Mouse (Mus musculus): ENCODE data around the gene B3gnt9. TPM values are rescaled to one million over a fixed set of nuclear protein-coding genes. Genes with fewer than 3 reads are reported as not detected.

The B3gnt9 gene
- total and polyA plus RNA-seq, 3 experiments, result 3.5 to 7.1 (median 5.2) TPM

DNA sequence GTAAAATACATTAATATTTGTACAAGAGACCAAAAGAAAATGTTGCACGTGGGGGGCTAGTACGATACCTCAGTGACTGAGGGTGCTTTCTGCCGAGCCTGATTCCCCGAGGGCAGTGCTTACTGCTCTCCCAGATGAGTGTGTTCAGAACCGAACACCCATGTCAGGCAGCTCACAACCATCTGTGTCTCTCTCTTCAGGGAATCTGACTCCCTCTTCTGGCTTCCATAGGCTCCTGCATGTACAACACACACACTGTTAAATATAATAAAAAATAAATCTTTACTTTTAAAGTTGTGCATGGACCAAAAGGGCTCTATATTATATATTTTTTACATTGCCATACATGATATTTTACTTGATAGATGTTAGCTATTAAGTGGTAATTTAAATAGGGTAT, 40.8 kb downstream of the B3gnt9 start:
- H3K27ac ChIP-seq, result no peak overlapping the region
- H3K27me3 ChIP-seq (ENCODE audit: control insufficient read depth, insufficient read depth, low read length), result no peaks in the 10 kb centered on the region
- H3K36me3 ChIP-seq (ENCODE audit: control insufficient read depth, insufficient read depth, low read length), result no peaks in the 10 kb centered on the region; the same call in 1 of the 2 replicates
- no peak overlapping the region for H3K4me3 ChIP-seq
- WGBS, result 89% methylated on average over 5 of the region's 5 CpGs
- intact Hi-C loops (cut with DNase I), result no loop called here
- no peak for DNase-seq
- TF ChIP-seq EP300 (IDR thresholded peaks at IDR 0.05; ENCODE audit: insufficient read depth, low read depth, low read length) (no peak), CTCF (IDR thresholded peaks at IDR 0.05) (peak; percentile 36; the same call in 1 of the 2 replicates), POLR2A (IDR thresholded peaks at IDR 0.05; ENCODE audit: insufficient read depth, low read depth, low read length) (no peak)
- H3K4me1 ChIP-seq (ENCODE audit: control insufficient read depth, insufficient read depth, low read length), result no peaks in the 10 kb centered on the region
- H3K79me2 ChIP-seq (replicated peaks; ENCODE audit: control insufficient read depth, insufficient read depth, low read length), result no peaks in the 10 kb centered on the region
- no peak overlapping the region for H3K9ac ChIP-seq (ENCODE audit: low read depth, low read length)

GRCm38 (mm10) chr8:105209153-105210110, 45.5 kb downstream of the B3gnt9 start:
- intact Hi-C loops (cut with DNase I), result no loop called here
- no peaks in the 10 kb centered on the region for H3K79me2 ChIP-seq (replicated peaks; ENCODE audit: control insufficient read depth, insufficient read depth, low read length)

GRCm38 (mm10) chr8:105207675-105208273, 47.2 kb downstream of the B3gnt9 start:
- intact Hi-C loops (cut with DNase I), result no loop called here

More at GRCm38 (mm10) chr8:105209153-105210110, 45.5 kb downstream of the B3gnt9 start:
- TF ChIP-seq EP300 (IDR thresholded peaks at IDR 0.05; ENCODE audit: insufficient read depth, low read depth, low read length) (no peak), CTCF (IDR thresholded peaks at IDR 0.05) (no peak), POLR2A (IDR thresholded peaks at IDR 0.05; ENCODE audit: insufficient read depth, low read depth, low read length) (no peak)
- Histone ChIP-seq H3K27ac (no peak overlapping the region), H3K4me1 (ENCODE audit: control insufficient read depth, insufficient read depth, low read length) (no peaks in the 10 kb centered on the region), H3K27me3 (ENCODE audit: control insufficient read depth, insufficient read depth, low read length) (no peaks in the 10 kb centered on the region), H3K9ac (ENCODE audit: low read depth, low read length) (no peak overlapping the region), H3K4me3 (no peak overlapping the region), H3K36me3 (ENCODE audit: control insufficient read depth, insufficient read depth, low read length) (no peaks in the 10 kb centered on the region; the same call in 1 of the 2 replicates)
- WGBS, result 66% methylated on average over 1 of the region's 1 CpGs
- DNase-seq, result no peak

GRCm38 (mm10) chr8:105206766-105207275, 48.1 kb downstream of the B3gnt9 start:
- 72% methylated on average over 7 of the region's 7 CpGs for WGBS
- TF ChIP-seq CTCF (IDR thresholded peaks at IDR 0.05) (no peak), EP300 (IDR thresholded peaks at IDR 0.05; ENCODE audit: insufficient read depth, low read depth, low read length) (no peak)
- Histone ChIP-seq H3K79me2 (replicated peaks; ENCODE audit: control insufficient read depth, insufficient read depth, low read length) (no peaks in the 10 kb centered on the region), H3K9ac (ENCODE audit: low read depth, low read length) (no peak overlapping the region), H3K4me1 (ENCODE audit: control insufficient read depth, insufficient read depth, low read length) (no peaks in the 10 kb centered on the region), H3K27me3 (ENCODE audit: control insufficient read depth, insufficient read depth, low read length) (no peaks in the 10 kb centered on the region), H3K27ac (no peak overlapping the region), H3K4me3 (no peak overlapping the region), H3K36me3 (ENCODE audit: control insufficient read depth, insufficient read depth, low read length) (no peaks in the 10 kb centered on the region; the same call in 1 of the 2 replicates)
- intact Hi-C loops (cut with DNase I), result no loop called here
- no peak for DNase-seq

More at GRCm38 (mm10) chr8:105207675-105208273, 47.2 kb downstream of the B3gnt9 start:
- Histone ChIP-seq H3K79me2 (replicated peaks; ENCODE audit: control insufficient read depth, insufficient read depth, low read length) (no peaks in the 10 kb centered on the region), H3K27ac (no peak overlapping the region), H3K27me3 (ENCODE audit: control insufficient read depth, insufficient read depth, low read length) (no peaks in the 10 kb centered on the region), H3K36me3 (ENCODE audit: control insufficient read depth, insufficient read depth, low read length) (no peaks in the 10 kb centered on the region; the same call in 1 of the 2 replicates), H3K9ac (ENCODE audit: low read depth, low read length) (no peak overlapping the region), H3K4me3 (no peak overlapping the region), H3K4me1 (ENCODE audit: control insufficient read depth, insufficient read depth, low read length) (no peaks in the 10 kb centered on the region)
- no peak for DNase-seq
- WGBS, result 89% methylated on average over 2 of the region's 2 CpGs
- TF ChIP-seq CTCF (IDR thresholded peaks at IDR 0.05) (no peak), POLR2A (IDR thresholded peaks at IDR 0.05; ENCODE audit: insufficient read depth, low read depth, low read length) (no peak), EP300 (IDR thresholded peaks at IDR 0.05; ENCODE audit: insufficient read depth, low read depth, low read length) (no peak)

DNA sequence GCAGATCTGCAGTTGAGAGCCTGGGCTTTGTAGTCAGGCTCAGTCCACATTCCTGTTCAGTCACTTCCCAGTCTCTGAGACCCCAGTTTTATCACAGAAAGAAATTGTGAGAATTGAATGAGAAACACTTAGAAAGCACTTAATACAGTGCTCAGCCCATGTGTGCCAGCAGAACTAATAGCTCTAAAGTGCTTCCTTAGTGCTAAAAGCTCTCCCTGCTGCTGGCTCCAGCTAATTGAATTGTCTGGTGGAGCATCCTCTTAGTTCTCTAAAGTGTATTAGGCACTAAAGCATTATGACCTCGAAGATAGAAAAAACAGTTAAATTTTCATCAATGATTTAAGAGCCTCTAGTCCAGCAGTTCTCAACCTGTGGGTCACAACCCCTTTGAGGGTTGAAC, 49.2 kb downstream of the B3gnt9 start:
- no peak overlapping the region for H3K27ac ChIP-seq
- no peaks in the 10 kb centered on the region for H3K27me3 ChIP-seq (ENCODE audit: control insufficient read depth, insufficient read depth, low read length)
- H3K4me1 ChIP-seq (ENCODE audit: control insufficient read depth, insufficient read depth, low read length), result no peaks in the 10 kb centered on the region
- 83% methylated on average over 1 of the region's 1 CpGs for WGBS
- no peaks in the 10 kb centered on the region; the same call in 1 of the 2 replicates for H3K36me3 ChIP-seq (ENCODE audit: control insufficient read depth, insufficient read depth, low read length)
- no peaks in the 10 kb centered on the region for H3K79me2 ChIP-seq (replicated peaks; ENCODE audit: control insufficient read depth, insufficient read depth, low read length)
- no peak for TF ChIP-seq EP300 (IDR thresholded peaks at IDR 0.05; ENCODE audit: insufficient read depth, low read depth, low read length)
- TF ChIP-seq POLR2A (IDR thresholded peaks at IDR 0.05; ENCODE audit: insufficient read depth, low read depth, low read length), result no peak
- TF ChIP-seq CTCF (IDR thresholded peaks at IDR 0.05), result no peak
- intact Hi-C loops (cut with DNase I), result no loop called here
- no peak overlapping the region for H3K4me3 ChIP-seq
- H3K9ac ChIP-seq (ENCODE audit: low read depth, low read length), result no peak overlapping the region
- no peak for DNase-seq

Other genes with a start within 250 kb of the B3gnt9 start
- not detected for gene Ces3a, start 206.6 kb downstream of the B3gnt9 start, total RNA-seq (2021)
- gene Ces3a, start 206.6 kb downstream of the B3gnt9 start, polyA plus RNA-seq (2012; rRNA removed), result 0.26 TPM in 1 of 2 replicates, not detected in the other
- gene Ces3b, start 171.4 kb downstream of the B3gnt9 start, total RNA-seq (2021), result not detected
- gene Ces3b, start 171.4 kb downstream of the B3gnt9 start, polyA plus RNA-seq (2012; rRNA removed), result 0.32 TPM in 1 of 2 replicates, not detected in the other
- gene Ces4a, start 123.4 kb downstream of the B3gnt9 start, total RNA-seq (2021), result not detected
- not detected in 2 replicates for gene Ces4a, start 123.4 kb downstream of the B3gnt9 start, polyA plus RNA-seq (2012; rRNA removed)
- gene Cbfb, start 84.5 kb downstream of the B3gnt9 start, total RNA-seq (2021), result 10 to 100 TPM; 23.1 to 23.8 TPM
- gene Cbfb, start 84.5 kb downstream of the B3gnt9 start, polyA plus RNA-seq (2012; rRNA removed), result 6.4 and 11.0 TPM in 2 replicates
- gene D230025D16Rik, start 30.0 kb downstream of the B3gnt9 start, total RNA-seq (2021), result 10 to 100 TPM; 19.2 to 20.3 TPM
- 16.5 and 23.7 TPM in 2 replicates for gene D230025D16Rik, start 30.0 kb downstream of the B3gnt9 start, polyA plus RNA-seq (2012; rRNA removed)
- 1 to 10 TPM; 3.9 to 4.9 TPM for gene Tradd, start 9.5 kb upstream of the B3gnt9 start, total RNA-seq (2021)
- gene Tradd, start 9.5 kb upstream of the B3gnt9 start, polyA plus RNA-seq (2012; rRNA removed), result 4.3 and 4.6 TPM in 2 replicates
- 1 to 10 TPM; 1.8 to 2.5 TPM for gene Fbxl8, start 9.5 kb upstream of the B3gnt9 start, total RNA-seq (2021)
- gene Fbxl8, start 9.5 kb upstream of the B3gnt9 start, polyA plus RNA-seq (2012; rRNA removed), result 3.6 and 4.1 TPM in 2 replicates
- gene Hsf4, start 14.6 kb upstream of the B3gnt9 start, total RNA-seq (2021), result 1 to 10 TPM; 2.7 to 3.9 TPM
- gene Hsf4, start 14.6 kb upstream of the B3gnt9 start, polyA plus RNA-seq (2012; rRNA removed), result 4.3 and 5.4 TPM in 2 replicates
- gene Nol3, start 21.0 kb upstream of the B3gnt9 start, total RNA-seq (2021), result 10 to 100 TPM; 19.7 to 23.0 TPM
- gene Nol3, start 21.0 kb upstream of the B3gnt9 start, polyA plus RNA-seq (2012; rRNA removed), result 17.3 and 19.1 TPM in 2 replicates
- gene 4931428F04Rik, start 34.7 kb upstream of the B3gnt9 start, total RNA-seq (2021), result 1 to 10 TPM; 1.1 to 1.2 TPM
- 2.1 and 3.5 TPM in 2 replicates for gene 4931428F04Rik, start 34.7 kb upstream of the B3gnt9 start, polyA plus RNA-seq (2012; rRNA removed)
- 1 to 10 TPM; 3.9 to 4.7 TPM for gene Exoc3l, start 40.9 kb upstream of the B3gnt9 start, total RNA-seq (2021)
- gene Exoc3l, start 40.9 kb upstream of the B3gnt9 start, polyA plus RNA-seq (2012; rRNA removed), result 10.5 and 11.8 TPM in 2 replicates
- gene E2f4, start 42.5 kb upstream of the B3gnt9 start, total RNA-seq (2021), result 10 to 100 TPM; 21.1 to 21.5 TPM
- 61.8 and 62.8 TPM in 2 replicates for gene E2f4, start 42.5 kb upstream of the B3gnt9 start, polyA plus RNA-seq (2012; rRNA removed)
- under 1 TPM; 0.70 to 0.73 TPM for gene Elmo3, start 50.4 kb upstream of the B3gnt9 start, total RNA-seq (2021)
- gene Elmo3, start 50.4 kb upstream of the B3gnt9 start, polyA plus RNA-seq (2012; rRNA removed), result 2.8 and 3.5 TPM in 2 replicates
- 1 to 10 TPM in 1 of 2 experiments, under 1 TPM in 1; 0.93 to 1.1 TPM for gene Lrrc29, start 71.1 kb upstream of the B3gnt9 start, total RNA-seq (2021)
- 1.6 and 2.2 TPM in 2 replicates for gene Lrrc29, start 71.1 kb upstream of the B3gnt9 start, polyA plus RNA-seq (2012; rRNA removed)
- gene Tmem208, start 71.2 kb upstream of the B3gnt9 start, total RNA-seq (2021), result 10 to 100 TPM; 24.1 to 26.6 TPM
- 43.6 and 51.9 TPM in 2 replicates for gene Tmem208, start 71.2 kb upstream of the B3gnt9 start, polyA plus RNA-seq (2012; rRNA removed)
- gene Fhod1, start 92.8 kb upstream of the B3gnt9 start, total RNA-seq (2021), result 1 to 10 TPM; 4.4 to 6.9 TPM
- gene Fhod1, start 92.8 kb upstream of the B3gnt9 start, polyA plus RNA-seq (2012; rRNA removed), result 14.2 and 17.3 TPM in 2 replicates
- under 1 TPM; 0.36 to 0.37 TPM for gene Slc9a5, start 93.7 kb upstream of the B3gnt9 start, total RNA-seq (2021)
- gene Slc9a5, start 93.7 kb upstream of the B3gnt9 start, polyA plus RNA-seq (2012; rRNA removed), result 1.7 and 2.1 TPM in 2 replicates
- gene Plekhg4, start 118.1 kb upstream of the B3gnt9 start, total RNA-seq (2021), result under 1 TPM in 1 of 2 experiments, not detected in 1; 0.10 TPM
- 0.20 and 0.29 TPM in 2 replicates for gene Plekhg4, start 118.1 kb upstream of the B3gnt9 start, polyA plus RNA-seq (2012; rRNA removed)
- under 1 TPM; 0.13 to 0.25 TPM for gene Kctd19, start 158.3 kb upstream of the B3gnt9 start, total RNA-seq (2021)
- gene Kctd19, start 158.3 kb upstream of the B3gnt9 start, polyA plus RNA-seq (2012; rRNA removed), result 0.08 and 0.15 TPM in 2 replicates
- under 1 TPM; 0.45 to 0.47 TPM for gene Lrrc36, start 158.4 kb upstream of the B3gnt9 start, total RNA-seq (2021)
- gene Lrrc36, start 158.4 kb upstream of the B3gnt9 start, polyA plus RNA-seq (2012; rRNA removed), result 0.67 and 0.94 TPM in 2 replicates
- gene Tppp3, start 216.4 kb upstream of the B3gnt9 start, total RNA-seq (2021), result 10 to 100 TPM; 35.0 to 48.8 TPM
- 73.7 and 89.2 TPM in 2 replicates for gene Tppp3, start 216.4 kb upstream of the B3gnt9 start, polyA plus RNA-seq (2012; rRNA removed)
- 10 to 100 TPM; 13.0 to 13.3 TPM for gene Zdhhc1, start 241.7 kb upstream of the B3gnt9 start, total RNA-seq (2021)
- 37.5 and 40.5 TPM in 2 replicates for gene Zdhhc1, start 241.7 kb upstream of the B3gnt9 start, polyA plus RNA-seq (2012; rRNA removed)

Data from heart, adult 2 months (tissue).